Mouse (Mus musculus): ENCODE measurements around the gene Cdh26. TPM values are rescaled to one million over a fixed set of nuclear protein-coding genes. Genes with fewer than 3 reads are reported as not detected.

Cdh26 gene
- total RNA-seq (2023), result not detected

DNA sequence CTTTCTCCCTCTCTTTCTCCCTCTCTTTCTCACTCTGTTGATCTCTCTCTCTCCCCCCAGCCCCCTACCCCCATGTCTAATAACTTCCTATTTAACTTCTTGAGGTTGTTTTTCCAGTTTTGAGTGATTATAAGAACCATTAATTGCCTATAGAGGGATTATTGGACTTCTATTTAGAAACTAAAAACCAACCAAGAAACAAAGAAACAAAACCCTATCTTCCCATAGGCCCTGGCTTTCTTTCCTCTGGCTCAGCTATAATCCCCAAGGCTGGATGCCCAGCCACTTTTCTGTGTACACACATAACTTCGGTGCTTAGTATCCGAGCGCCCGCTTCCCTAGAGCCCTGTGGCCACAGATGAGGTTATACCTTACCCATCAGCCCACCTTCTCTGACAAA is at the start of gene Cdh26:
Gene Cdh26 (plus strand): TSS at position 301 of the 400 bp plus-strand sequence.

DNA sequence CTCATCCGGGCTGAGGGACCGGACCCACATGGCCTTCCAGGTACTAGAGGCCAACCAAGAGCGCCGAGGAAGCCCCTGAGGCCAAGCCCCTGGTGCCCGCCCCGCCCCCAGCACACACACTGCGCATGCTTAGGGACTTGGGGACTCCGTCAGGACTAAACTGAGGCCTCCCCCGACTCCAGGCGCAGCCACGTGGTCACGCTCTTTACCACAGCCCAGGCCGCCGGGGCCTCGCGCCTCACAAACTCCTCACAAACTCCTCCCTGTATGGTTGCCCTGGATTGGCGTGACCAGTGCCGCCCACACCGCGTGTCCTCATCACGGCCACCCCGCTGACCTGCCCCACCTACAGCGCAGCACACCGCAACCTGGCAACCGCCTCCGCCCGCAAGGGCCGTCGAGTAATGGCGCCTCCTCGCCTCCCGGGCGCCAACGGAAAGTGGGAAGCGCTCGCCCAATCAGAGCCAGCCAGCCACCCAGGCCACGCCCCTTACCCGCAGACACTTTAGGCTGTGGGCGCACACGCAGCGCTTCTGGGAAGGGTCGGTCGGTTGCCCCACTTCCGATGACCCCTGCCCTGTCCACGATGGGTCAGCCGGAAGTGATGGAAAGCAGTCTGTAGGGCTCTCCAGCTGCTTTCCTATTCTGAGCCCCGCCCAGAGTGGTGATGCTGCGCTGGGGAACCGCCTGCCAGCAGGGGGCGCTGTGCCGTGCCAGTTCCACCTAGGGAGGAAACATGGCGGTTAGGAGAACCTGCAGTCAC is 23.1 kb upstream of the Cdh26 start, which contains the start of gene Sycp2:
Gene Sycp2 (minus strand): TSS at position 633 of the 763 bp plus-strand sequence.

DNA sequence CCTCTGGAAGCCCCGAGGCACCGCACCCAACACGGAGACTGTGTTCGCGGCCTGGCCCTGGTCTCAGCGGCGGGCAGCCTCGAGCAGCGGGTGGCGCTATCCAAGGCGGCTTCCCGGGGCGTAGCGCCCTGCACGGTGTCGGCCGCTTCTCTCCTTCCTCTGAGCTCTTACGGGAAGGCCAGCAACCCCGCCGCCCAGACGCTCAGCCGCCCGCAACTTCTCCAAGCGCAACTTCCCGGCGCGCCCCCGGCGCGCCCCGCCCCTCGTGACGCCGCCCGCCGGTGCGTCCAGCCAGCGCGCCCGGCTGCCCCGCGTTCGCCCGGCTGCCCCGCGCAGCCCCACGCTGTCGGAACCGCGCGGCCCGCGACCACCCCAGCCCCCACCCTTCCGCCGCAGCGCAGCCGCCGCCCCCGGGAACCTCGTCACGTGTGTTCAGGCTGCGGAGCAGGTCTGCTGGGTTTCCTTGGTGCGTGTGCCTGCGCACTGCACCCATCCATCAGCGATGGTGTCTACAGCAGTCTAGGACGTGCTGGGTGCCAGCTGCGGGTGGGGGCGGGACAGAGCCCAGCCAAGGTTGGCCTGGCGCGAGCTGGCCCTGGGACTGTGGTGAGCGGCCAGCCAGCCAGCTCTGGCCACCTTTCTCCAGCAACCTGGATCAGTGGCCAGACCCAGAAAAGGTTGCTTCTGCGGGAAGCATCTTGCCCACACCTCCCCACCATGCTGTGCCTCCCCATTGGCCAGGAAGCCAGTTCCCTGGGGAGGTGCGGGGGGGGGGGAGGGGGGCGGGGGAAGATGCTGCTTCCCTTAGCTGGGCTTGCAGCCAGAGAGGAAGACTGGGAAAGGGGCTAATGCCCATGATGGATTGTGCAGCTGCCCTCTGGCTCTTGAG is 15.8 kb upstream of the Cdh26 start, which contains the start of the genes Ppp1r3d and Fam217b:
Gene Ppp1r3d (minus strand): TSS at position 212 of the 889 bp plus-strand sequence.
Gene Fam217b (plus strand): TSS at position 264 of the 889 bp plus-strand sequence.

Other genes with a start within 250 kb of the Cdh26 start
- 1 to 10 TPM; 3.9 to 7.3 TPM for gene Sycp2, start 22.8 kb upstream of the Cdh26 start, total RNA-seq (2023)
- gene Ppp1r3d, start 16.1 kb upstream of the Cdh26 start, total RNA-seq (2023), result 10 to 100 TPM; 17.7 to 26.5 TPM
- gene Fam217b, start 16.0 kb upstream of the Cdh26 start, total RNA-seq (2023), result 10 to 100 TPM; 16.6 to 25.0 TPM

All from neutrophil, adult 83 days (primary cell).